Mouse (Mus musculus) hindbrain, embryonic 16.5 days (tissue): ENCODE measurements around the gene Nos1. TPM values are rescaled to one million over a fixed set of nuclear protein-coding genes. Genes with fewer than 3 reads are reported as not detected.

Experiments
- ATAC-seq: fragments of 200-750 bp; cut with Nextera tagmentation; 2 replicates; pipeline ENCODE4 v1.8.0; 2017; ENCODE audit warnings: moderate TSS enrichment, moderate library complexity
- H3K27ac ChIP-seq: fragments of 300-500 bp; sonication (generic); 2 replicates; pipeline ENCODE4 v1.5.1; 2014; ENCODE audit warnings: low read depth, mild to moderate bottlenecking, control low read depth, low read length, moderate library complexity
- H3K27me3 ChIP-seq: fragments of 300-500 bp; sonication (generic); replicated peaks from 2 replicates; pipeline ENCODE4 v1.6.1; 2014; ENCODE audit warnings: low read length; ENCODE audit not compliant: control insufficient read depth, insufficient read depth
- H3K36me3 ChIP-seq: fragments of 300-500 bp; sonication (generic); 2 replicates; pipeline ENCODE4 v1.6.1; 2014; ENCODE audit warnings: mild to moderate bottlenecking, low read length, moderate library complexity, mixed read lengths; ENCODE audit not compliant: control insufficient read depth, insufficient read depth
- H3K4me1 ChIP-seq: fragments of 300-500 bp; sonication (generic); 2 replicates; pipeline ENCODE4 v1.6.1; 2014; ENCODE audit warnings: low read depth, low read length; ENCODE audit not compliant: control insufficient read depth, insufficient read depth
- H3K4me2 ChIP-seq: fragments of 300-500 bp; sonication (generic); 2 replicates; pipeline ENCODE4 v1.6.1; 2014; ENCODE audit warnings: mild to moderate bottlenecking, low read length, control low read depth, moderate library complexity
- H3K4me3 ChIP-seq: fragments of 300-500 bp; sonication (generic); 2 replicates; pipeline ENCODE4 v1.5.1; 2014; ENCODE audit warnings: mild to moderate bottlenecking, low read length, control low read depth, moderate library complexity
- H3K9ac ChIP-seq: fragments of 300-500 bp; sonication (generic); 2 replicates; pipeline ENCODE4 v1.6.1; 2014; ENCODE audit warnings: low read depth, mild to moderate bottlenecking, control low read depth, low read length, moderate library complexity
- H3K9me3 ChIP-seq: fragments of 300-500 bp; sonication (generic); 2 replicates; pipeline ENCODE4 v1.6.1; 2014; ENCODE audit warnings: mild to moderate bottlenecking, low read length, moderate library complexity; ENCODE audit not compliant: control insufficient read depth
- WGBS: fragments of 180-500 bp; shearing (Covaris S2); extraction: QIAGEN DNeasy Blood & Tissue Kit; methylation state at CpG from one replicate; pipeline ENCODE4 v1.1.7; 2014; 5-methylcytosine and 5-hydroxymethylcytosine counted together
- polyA plus RNA-seq: library from polyadenylated mRNA; unstranded; fragments of >200 nt; fragmentation: Nextera tagmentation; extraction: Ambion mirVana; gene quantifications from 2 replicates; pipeline ENCODE4 v1.2.1, GENCODE M21; 2015

Gene Nos1
- polyA plus RNA-seq, 1 experiment from 2014 or later, result 2.8 TPM

DNA sequence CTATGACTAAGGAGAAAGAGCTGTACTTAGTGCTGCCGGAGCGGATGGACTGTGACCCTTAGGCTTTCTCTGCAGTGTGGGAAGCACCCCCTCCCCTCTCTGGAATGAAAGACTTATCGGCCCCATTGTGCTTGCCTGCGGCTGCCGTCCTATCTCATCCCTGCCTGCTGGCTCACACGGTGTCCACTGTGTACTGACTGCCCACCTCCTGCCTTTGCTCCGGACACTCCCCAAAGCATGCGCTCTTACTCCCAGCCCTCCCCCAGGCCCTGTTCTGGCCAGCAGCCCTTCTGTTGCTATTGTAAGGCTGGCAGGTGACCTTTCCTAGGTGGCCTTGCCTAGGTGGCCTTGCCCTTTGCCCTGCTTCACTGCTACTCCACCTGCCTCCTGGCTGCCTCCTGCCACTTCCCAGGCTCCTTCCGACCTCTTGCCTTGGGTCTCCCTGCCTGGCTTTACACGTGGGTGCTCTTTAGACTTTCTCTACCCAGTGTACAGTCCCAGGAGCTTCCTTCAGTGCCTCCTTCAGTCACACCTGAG lies 216.7 kb downstream of the Nos1 start:
- Histone ChIP-seq H3K36me3 (peaks cover 63% of the 10 kb centered on the region), H3K4me3 (no peak overlapping the region), H3K4me2 (no peak overlapping the region), H3K4me1 (no peaks in the 10 kb centered on the region), H3K9me3 (no peaks in the 10 kb centered on the region), H3K9ac (no peak overlapping the region), H3K27me3 (no peaks in the 10 kb centered on the region), H3K27ac (no peak overlapping the region)
- 59% methylated on average over 10 of the region's 10 CpGs for WGBS
- no peak for ATAC-seq

GRCm38 (mm10) chr5:117999061-117999460 lies 218.2 kb downstream of the Nos1 start:
- WGBS, result 68% methylated on average over 7 of the region's 7 CpGs
- H3K4me3 ChIP-seq, result no peak overlapping the region
- H3K36me3 ChIP-seq, result peaks cover 66% of the 10 kb centered on the region
- no peak for ATAC-seq
- no peak overlapping the region for H3K4me2 ChIP-seq
- no peaks in the 10 kb centered on the region for H3K27me3 ChIP-seq
- no peaks in the 10 kb centered on the region for H3K9me3 ChIP-seq
- H3K27ac ChIP-seq, result no peak overlapping the region
- H3K4me1 ChIP-seq, result no peaks in the 10 kb centered on the region
- H3K9ac ChIP-seq, result no peak overlapping the region

DNA sequence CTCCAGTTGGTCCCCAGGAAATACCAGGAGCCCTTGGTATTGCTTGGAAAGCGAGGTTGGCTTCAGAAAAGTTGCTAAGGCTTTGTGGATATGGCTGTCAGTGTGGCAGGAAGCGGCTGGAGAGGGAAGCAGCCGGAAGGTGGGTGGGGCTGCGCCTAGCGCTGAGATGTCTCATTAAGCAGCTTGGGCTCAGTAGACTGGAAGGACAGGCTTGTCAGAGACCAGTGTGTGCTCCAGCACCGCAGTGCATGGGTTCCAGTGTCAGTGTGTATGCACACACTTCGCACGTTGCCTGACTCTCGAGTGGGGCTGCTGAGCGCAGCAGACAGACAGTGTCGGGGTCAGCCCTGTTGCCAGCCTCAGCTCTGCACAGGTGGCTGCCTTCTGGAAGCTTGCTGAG lies 218.8 kb downstream of the Nos1 start:
- Histone ChIP-seq H3K4me2 (no peak overlapping the region), H3K9me3 (no peaks in the 10 kb centered on the region)
- 83% methylated on average over 11 of the region's 11 CpGs for WGBS

DNA sequence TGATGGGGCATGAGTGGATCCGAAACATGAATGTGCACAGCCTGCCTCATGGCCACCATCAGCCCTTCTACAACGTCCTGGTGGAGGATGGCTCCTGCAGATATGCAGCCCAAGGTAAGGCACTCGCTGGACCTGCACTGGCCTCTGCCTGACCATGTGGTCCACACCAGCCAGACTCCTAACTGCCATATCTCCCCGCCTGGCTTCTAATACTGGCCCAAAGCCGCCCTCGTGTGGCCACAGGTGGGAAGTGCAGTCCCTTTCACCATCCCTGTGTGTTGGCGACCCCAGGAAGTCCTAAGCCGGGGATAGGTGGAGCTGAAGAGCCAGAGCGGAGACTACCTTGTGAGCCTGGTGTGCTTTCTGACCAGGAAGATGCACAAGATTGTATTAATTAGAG lies 221.2 kb downstream of the Nos1 start:
- Histone ChIP-seq H3K4me2 (no peak overlapping the region), H3K27me3 (no peaks in the 10 kb centered on the region), H3K36me3 (peaks cover 46% of the 10 kb centered on the region), H3K4me3 (no peak overlapping the region), H3K4me1 (no peaks in the 10 kb centered on the region), H3K27ac (no peak overlapping the region), H3K9ac (no peak overlapping the region), H3K9me3 (no peaks in the 10 kb centered on the region)
- ATAC-seq, result peak; percentile 55
- 32% methylated on average over 9 of the region's 9 CpGs for WGBS

More for the DNA sequence above, 218.8 kb downstream of the Nos1 start:
- H3K9ac ChIP-seq, result no peak overlapping the region
- no peak overlapping the region for H3K27ac ChIP-seq
- ATAC-seq, result no peak
- no peaks in the 10 kb centered on the region for H3K4me1 ChIP-seq
- H3K27me3 ChIP-seq, result no peaks in the 10 kb centered on the region
- no peak overlapping the region for H3K4me3 ChIP-seq
- peaks cover 65% of the 10 kb centered on the region for H3K36me3 ChIP-seq

GRCm38 (mm10) chr5:118004619-118005018 lies 223.8 kb downstream of the Nos1 start:
- H3K27me3 ChIP-seq, result no peaks in the 10 kb centered on the region

GRCm38 (mm10) chr5:118005728-118006127 lies 224.9 kb downstream of the Nos1 start:
- Histone ChIP-seq H3K27ac (no peak overlapping the region), H3K9me3 (no peaks in the 10 kb centered on the region), H3K9ac (no peak overlapping the region), H3K27me3 (no peaks in the 10 kb centered on the region), H3K4me3 (no peak overlapping the region), H3K4me2 (no peak overlapping the region), H3K36me3 (peaks cover 35% of the 10 kb centered on the region), H3K4me1 (no peaks in the 10 kb centered on the region)
- no peak for ATAC-seq
- WGBS, result 95% methylated on average over 1 of the region's 1 CpGs

More at GRCm38 (mm10) chr5:118004619-118005018, 223.8 kb downstream of the Nos1 start:
- no peak overlapping the region for H3K4me3 ChIP-seq
- no peaks in the 10 kb centered on the region for H3K4me1 ChIP-seq
- H3K4me2 ChIP-seq, result no peak overlapping the region
- no peak overlapping the region for H3K9ac ChIP-seq
- ATAC-seq, result no peak
- WGBS, result 67% methylated on average over 8 of the region's 8 CpGs
- H3K9me3 ChIP-seq, result no peaks in the 10 kb centered on the region
- H3K36me3 ChIP-seq, result peaks cover 37% of the 10 kb centered on the region
- H3K27ac ChIP-seq, result no peak overlapping the region

- Histone ChIP-seq H3K9me3 (no peaks in the 10 kb centered on the region), H3K36me3 (peaks cover 15% of the 10 kb centered on the region), H3K9ac (no peak overlapping the region), H3K27me3 (no peaks in the 10 kb centered on the region), H3K4me1 (no peaks in the 10 kb centered on the region), H3K4me2 (no peak overlapping the region), H3K27ac (no peak overlapping the region), H3K4me3 (no peak overlapping the region)
- 93% methylated on average over 13 of the region's 13 CpGs for WGBS
- ATAC-seq, result no peak
These were observed 227.5 kb downstream of the Nos1 start for GRCm38 (mm10) chr5:118008344-118008743.

Other genes with a start within 250 kb of the Nos1 start
- gene Fbxo21, start 195.7 kb downstream of the Nos1 start, polyA plus RNA-seq, result 151 and 167 TPM in 2 replicates
- gene Tesc, start 246.7 kb downstream of the Nos1 start, polyA plus RNA-seq, result 4.1 and 5.4 TPM in 2 replicates